Mouse (Mus musculus) monocyte, adult 2 months (primary cell): ENCODE results near the gene Fxr2.

Source experiments
- DNase-seq, 2 experiments: peaks; one replicate each; pipeline ENCODE4 v3.0.0; 2022; ENCODE audit warnings: low spot score in 2 of 2, low read depth in 1 of 2

The Fxr2 gene

GRCm38 (mm10) chr11:69632284-69633089 lies at the start of gene Fxr2:
Gene Fxr2 (plus strand): TSS chr11:69632990.
- DNase-seq = peak; percentile 100

GRCm38 (mm10) chr11:69584008-69584407 lies 48.8 kb upstream of the Fxr2 start:
- DNase-seq = no peak

GRCm38 (mm10) chr11:69584937-69585336 lies 47.9 kb upstream of the Fxr2 start:
- DNase-seq = no peak

- no peak for DNase-seq
Measured at GRCm38 (mm10) chr11:69585718-69586325, 47.0 kb upstream of the Fxr2 start.

- no peak for DNase-seq
Measured at GRCm38 (mm10) chr11:69589207-69589834, 43.5 kb upstream of the Fxr2 start.

GRCm38 (mm10) chr11:69590622-69591021 lies 42.2 kb upstream of the Fxr2 start:
- no peak for DNase-seq

- no peak for DNase-seq
Measured at GRCm38 (mm10) chr11:69591424-69591823, 41.4 kb upstream of the Fxr2 start.

GRCm38 (mm10) chr11:69591899-69592637 lies 40.7 kb upstream of the Fxr2 start:
- DNase-seq = no peak

GRCm38 (mm10) chr11:69592799-69593198 lies 40.0 kb upstream of the Fxr2 start:
- no peak for DNase-seq

GRCm38 (mm10) chr11:69594853-69595252 lies 37.9 kb upstream of the Fxr2 start:
- DNase-seq = no peak

- DNase-seq = no peak
Measured at GRCm38 (mm10) chr11:69599436-69599835, 33.4 kb upstream of the Fxr2 start.

- DNase-seq = no peak
Measured at GRCm38 (mm10) chr11:69600098-69600497, 32.7 kb upstream of the Fxr2 start.

- no peak for DNase-seq
Measured at GRCm38 (mm10) chr11:69601768-69602167, 31.0 kb upstream of the Fxr2 start.

GRCm38 (mm10) chr11:69603516-69603915 lies 29.3 kb upstream of the Fxr2 start:
- DNase-seq = no peak

- DNase-seq = no peak
Measured at GRCm38 (mm10) chr11:69604347-69604746, 28.4 kb upstream of the Fxr2 start.

GRCm38 (mm10) chr11:69604795-69605664 lies 27.8 kb upstream of the Fxr2 start:
- no peak for DNase-seq

- no peak for DNase-seq
Measured at GRCm38 (mm10) chr11:69605726-69606490, 26.9 kb upstream of the Fxr2 start, which contains the start of gene Atp1b2. Gene Atp1b2 (minus strand): TSS chr11:69605942.

- no peak for DNase-seq
Measured at GRCm38 (mm10) chr11:69606491-69606795, 26.3 kb upstream of the Fxr2 start.

- no peak for DNase-seq
Measured at GRCm38 (mm10) chr11:69606832-69607231, 26.0 kb upstream of the Fxr2 start.

GRCm38 (mm10) chr11:69608525-69608924 lies 24.3 kb upstream of the Fxr2 start:
- no peak for DNase-seq
